Mouse (Mus musculus) stomach, embryonic 16.5 days (tissue): ENCODE results near the gene Rbm20. TPM values are rescaled to one million over a fixed set of nuclear protein-coding genes. Genes with fewer than 3 reads are reported as not detected.
"Not testable (repeated sequence)": the region's sequence is repeated elsewhere in the genome, so short reads cannot be mapped to it uniquely, and the experiment has no call there.

ENCODE experiments used
- ATAC-seq: fragments of 200-750 bp; cut with Nextera tagmentation; 2 replicates; pipeline ENCODE4 v1.8.0; 2017; ENCODE audit warnings: moderate number of reproducible peaks, moderate TSS enrichment; ENCODE audit not compliant: insufficient read depth, low FRiP score
- H3K27ac ChIP-seq: fragments of 300-500 bp; sonication (generic); 2 replicates; pipeline ENCODE4 v1.5.1; 2014; ENCODE audit warnings: low read length
- H3K27me3 ChIP-seq: fragments of 300-500 bp; sonication (generic); 2 replicates; pipeline ENCODE4 v1.6.1; 2014; ENCODE audit warnings: low read length, control low read depth, mixed read lengths; ENCODE audit not compliant: control insufficient read depth, insufficient read depth
- H3K36me3 ChIP-seq: fragments of 300-500 bp; sonication (generic); 2 replicates; pipeline ENCODE4 v1.6.1; 2014; ENCODE audit warnings: low read length; ENCODE audit not compliant: control insufficient read depth, insufficient read depth
- H3K4me1 ChIP-seq: fragments of 300-500 bp; sonication (generic); 2 replicates; pipeline ENCODE4 v1.6.1; 2014; ENCODE audit warnings: low read length, control low read depth, mixed read lengths; ENCODE audit not compliant: control insufficient read depth, insufficient read depth
- H3K4me2 ChIP-seq: fragments of 300-500 bp; sonication (generic); 2 replicates; pipeline ENCODE4 v1.6.1; 2014; ENCODE audit warnings: low read depth, low read length, mixed read lengths
- H3K4me3 ChIP-seq: fragments of 300-500 bp; sonication (generic); replicated peaks from 2 replicates; pipeline ENCODE4 v1.5.1; 2014; ENCODE audit warnings: mild to moderate bottlenecking, low read length
- H3K9ac ChIP-seq: fragments of 300-500 bp; sonication (generic); 2 replicates; pipeline ENCODE4 v1.6.1; 2014; ENCODE audit warnings: low read length
- H3K9me3 ChIP-seq: fragments of 300-500 bp; sonication (generic); replicated peaks from 2 replicates; pipeline ENCODE4 v1.6.1; 2016; ENCODE audit warnings: low read length, control low read depth; ENCODE audit not compliant: control insufficient read depth
- WGBS: fragments of 180-500 bp; shearing (Covaris S2); extraction: QIAGEN DNeasy Blood & Tissue Kit; methylation state at CpG from one replicate; pipeline ENCODE4 v1.1.7; 2014; 5-methylcytosine and 5-hydroxymethylcytosine counted together
- polyA plus RNA-seq: library from polyadenylated mRNA; unstranded; fragments of >200 nt; fragmentation: Nextera tagmentation; extraction: Ambion mirVana; gene quantifications from 2 replicates; pipeline ENCODE4 v1.2.1, GENCODE M21; 2015

The Rbm20 gene
- polyA plus RNA-seq, 1 experiment from 2014 or later = 1.4 TPM

GRCm38 (mm10) chr19:53806526-53807275 is 129.6 kb downstream of the Rbm20 start:
- ATAC-seq, H3K4me3 ChIP-seq, H3K9me3 ChIP-seq, H3K9ac ChIP-seq, H3K27me3 ChIP-seq, H3K36me3 ChIP-seq, H3K4me2 ChIP-seq, H3K27ac ChIP-seq: not testable (repeated sequence)
- WGBS = 86% methylated on average over 6 of the region's 6 CpGs
- peaks cover 25% of the 10 kb centered on the region for H3K4me1 ChIP-seq

DNA sequence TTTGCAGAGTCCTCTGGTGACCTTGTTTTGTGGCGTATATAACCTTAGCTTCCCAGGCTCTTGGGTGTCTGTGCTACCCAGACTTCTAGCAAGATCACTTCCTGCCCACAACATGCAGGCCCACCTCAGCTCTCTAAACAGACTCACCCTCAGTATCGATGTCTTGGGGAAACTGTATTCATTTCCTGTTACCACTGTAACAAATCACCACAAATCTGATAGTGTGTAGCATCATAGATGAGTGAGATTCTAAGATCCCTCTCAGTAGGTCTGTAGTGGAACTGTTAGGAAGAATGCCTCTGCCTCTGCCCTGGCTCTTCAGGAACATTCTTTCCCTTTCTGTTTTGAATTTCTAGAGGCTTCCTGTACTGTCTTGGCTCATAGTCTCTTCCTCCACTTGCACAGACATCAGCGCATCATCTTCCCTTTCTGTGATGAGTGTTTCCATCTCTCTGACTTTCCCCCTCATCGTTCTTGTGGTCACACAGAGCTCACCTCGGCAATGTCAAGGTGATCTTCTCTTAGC is 130.2 kb downstream of the Rbm20 start:
- no peak for ATAC-seq
- Histone ChIP-seq H3K9ac (no peak overlapping the region), H3K27me3 (no peaks in the 10 kb centered on the region), H3K36me3 (no peaks in the 10 kb centered on the region), H3K9me3 (no peaks in the 10 kb centered on the region), H3K4me3 (no peak overlapping the region), H3K27ac (no peak overlapping the region), H3K4me1 (peaks cover 19% of the 10 kb centered on the region), H3K4me2 (no peak overlapping the region)
- WGBS = 72% methylated on average over 5 of the region's 5 CpGs

GRCm38 (mm10) chr19:53808041-53808777 is 131.1 kb downstream of the Rbm20 start:
- Histone ChIP-seq H3K27ac (no peak overlapping the region; the same call in 1 of the 2 replicates), H3K4me3 (no peak overlapping the region), H3K4me1 (peaks cover 19% of the 10 kb centered on the region), H3K9ac (no peak overlapping the region), H3K36me3 (no peaks in the 10 kb centered on the region), H3K4me2 (no peak overlapping the region), H3K27me3 (no peaks in the 10 kb centered on the region), H3K9me3 (no peaks in the 10 kb centered on the region)
- 40% methylated on average over 15 of the region's 15 CpGs for WGBS
- no peak for ATAC-seq

- Histone ChIP-seq H3K27ac (peak overlapping the region; percentile 34), H3K4me3 (no peak overlapping the region), H3K9ac (no peak overlapping the region), H3K27me3 (no peaks in the 10 kb centered on the region), H3K9me3 (no peaks in the 10 kb centered on the region), H3K4me2 (no peak overlapping the region), H3K36me3 (no peaks in the 10 kb centered on the region), H3K4me1 (peaks cover 19% of the 10 kb centered on the region)
- no peak for ATAC-seq
- 45% methylated on average over 7 of the region's 7 CpGs for WGBS
Observed at GRCm38 (mm10) chr19:53809185-53809861, 132.2 kb downstream of the Rbm20 start.

GRCm38 (mm10) chr19:53810024-53810423 is 132.9 kb downstream of the Rbm20 start:
- Histone ChIP-seq H3K27me3 (no peaks in the 10 kb centered on the region), H3K9me3 (no peaks in the 10 kb centered on the region), H3K36me3 (no peaks in the 10 kb centered on the region), H3K27ac (peak overlapping the region; percentile 34), H3K4me1 (peaks cover 19% of the 10 kb centered on the region), H3K9ac (no peak overlapping the region), H3K4me2 (no peak overlapping the region), H3K4me3 (no peak overlapping the region)
- 20% methylated on average over 7 of the region's 7 CpGs for WGBS
- ATAC-seq = peak; percentile 54; the same call in 1 of the 2 replicates

- no peaks in the 10 kb centered on the region for H3K27me3 ChIP-seq
- H3K9ac ChIP-seq = no peak overlapping the region
- no peak overlapping the region; the same call in 1 of the 2 replicates for H3K27ac ChIP-seq
- H3K4me2 ChIP-seq = no peak overlapping the region
- H3K9me3 ChIP-seq = no peaks in the 10 kb centered on the region
- no peak overlapping the region for H3K4me3 ChIP-seq
- 55% methylated on average over 3 of the region's 3 CpGs for WGBS
- no peak for ATAC-seq
- H3K36me3 ChIP-seq = no peaks in the 10 kb centered on the region
- H3K4me1 ChIP-seq = peaks cover 19% of the 10 kb centered on the region
Observed at GRCm38 (mm10) chr19:53810584-53810983, 133.5 kb downstream of the Rbm20 start.

DNA sequence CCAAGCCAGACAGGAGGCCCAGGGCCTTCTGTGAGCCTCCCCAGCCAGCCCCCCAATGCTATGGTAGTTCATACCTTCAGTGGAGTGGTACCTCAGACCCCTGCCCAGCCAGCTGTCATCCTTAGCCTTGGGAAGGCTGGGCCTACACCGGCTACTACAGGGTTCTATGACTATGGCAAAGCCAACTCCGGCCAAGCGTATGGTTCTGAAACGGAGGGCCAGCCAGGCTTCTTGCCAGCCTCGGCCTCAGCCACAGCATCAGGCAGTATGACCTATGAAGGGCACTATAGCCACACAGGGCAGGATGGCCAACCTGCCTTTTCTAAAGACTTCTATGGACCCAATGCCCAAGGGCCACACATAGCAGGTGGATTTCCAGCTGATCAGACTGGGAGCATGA is 136.5 kb downstream of the Rbm20 start:
- peaks cover 16% of the 10 kb centered on the region for H3K4me1 ChIP-seq
- WGBS = 94% methylated on average over 5 of the region's 5 CpGs
- H3K9me3 ChIP-seq = no peaks in the 10 kb centered on the region
- no peak overlapping the region for H3K27ac ChIP-seq
- H3K27me3 ChIP-seq = no peaks in the 10 kb centered on the region
- H3K36me3 ChIP-seq = no peaks in the 10 kb centered on the region
- H3K4me3 ChIP-seq = no peak overlapping the region
- H3K4me2 ChIP-seq = no peak overlapping the region
- H3K9ac ChIP-seq = no peak overlapping the region
- no peak for ATAC-seq

DNA sequence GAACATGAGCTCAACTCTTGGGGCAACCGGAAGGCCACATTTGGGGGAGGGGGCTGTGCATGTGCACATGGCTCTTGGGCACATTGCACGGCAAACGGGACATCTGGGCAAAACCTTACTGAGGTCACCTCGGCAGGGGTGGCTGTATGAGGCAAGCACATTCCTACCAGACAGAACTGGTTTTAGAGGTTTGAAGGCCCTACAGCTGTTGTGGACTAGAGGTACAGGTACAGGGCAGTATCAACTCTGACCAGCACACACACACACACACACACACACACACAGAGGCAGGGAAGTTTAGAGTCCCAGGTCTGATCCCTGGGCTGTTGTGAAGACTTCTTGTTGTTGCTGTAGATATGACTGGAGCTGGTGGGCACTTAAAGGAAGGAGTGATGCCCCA is 138.6 kb downstream of the Rbm20 start:
- H3K27ac ChIP-seq = no peak overlapping the region
- no peaks in the 10 kb centered on the region for H3K36me3 ChIP-seq
- no peaks in the 10 kb centered on the region for H3K27me3 ChIP-seq
- no peaks in the 10 kb centered on the region for H3K4me1 ChIP-seq
- no peak overlapping the region for H3K9ac ChIP-seq
- WGBS = 81% methylated on average over 4 of the region's 4 CpGs
- H3K9me3 ChIP-seq = no peaks in the 10 kb centered on the region
- H3K4me3 ChIP-seq = no peak overlapping the region
- no peak overlapping the region for H3K4me2 ChIP-seq
- no peak for ATAC-seq

DNA sequence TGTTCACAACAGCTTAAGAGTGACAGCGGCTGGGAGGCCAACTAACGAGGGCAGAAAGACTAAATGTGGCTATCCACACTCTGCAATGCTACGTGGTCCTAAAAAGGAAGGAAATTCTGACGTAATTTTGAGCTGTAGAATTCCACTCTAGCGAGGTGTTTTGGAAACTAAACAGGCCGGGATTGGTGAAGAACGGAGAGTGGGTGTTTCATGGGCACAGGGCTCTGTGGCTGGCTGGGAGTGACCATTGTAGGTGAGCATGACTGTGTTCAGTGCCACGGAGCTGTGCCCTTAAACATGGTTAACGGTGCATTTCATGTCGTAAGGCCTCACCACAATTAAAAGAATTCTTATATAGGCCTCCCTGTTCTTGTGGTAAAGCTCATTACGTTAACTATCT is 139.1 kb downstream of the Rbm20 start:
- H3K9me3 ChIP-seq = no peaks in the 10 kb centered on the region
- WGBS = 81% methylated on average over 11 of the region's 11 CpGs
- H3K27ac ChIP-seq = no peak overlapping the region
- no peaks in the 10 kb centered on the region for H3K36me3 ChIP-seq
- H3K27me3 ChIP-seq = no peaks in the 10 kb centered on the region
- H3K9ac ChIP-seq = no peak overlapping the region
- no peak for ATAC-seq
- H3K4me1 ChIP-seq = no peaks in the 10 kb centered on the region
- no peak overlapping the region for H3K4me3 ChIP-seq
- H3K4me2 ChIP-seq = no peak overlapping the region
